Mouse (Mus musculus): ENCODE measurements at regions not wholly inside any gene's neighbourhood (a gene's known extent, or its start where the extent isn't known, plus 50 kb on each side); places are given as distances from the start of the nearest gene placed in this dataset.

DNA sequence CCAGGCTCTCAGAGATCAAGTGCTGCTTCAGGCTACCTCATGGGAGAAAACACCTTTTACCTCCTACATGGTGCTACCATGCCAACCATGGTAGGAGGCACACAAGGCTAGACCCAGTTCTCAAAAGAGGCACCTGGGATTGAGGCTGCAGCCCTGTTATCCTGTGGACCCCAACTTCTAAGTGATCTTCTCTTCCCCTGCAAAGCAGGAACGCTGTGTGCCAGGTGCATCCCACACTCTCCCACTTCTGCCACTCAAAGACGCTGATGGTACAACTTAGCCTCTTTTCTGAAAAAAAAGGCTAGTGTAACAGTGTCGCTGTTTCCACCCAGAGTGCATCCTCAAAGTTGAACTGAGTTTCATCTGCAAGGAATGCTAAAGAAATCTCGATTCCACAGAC lies 138.7 kb downstream of the Npy start:
- ATAC-seq (ENCODE audit: insufficient number of reproducible peaks, insufficient read depth, low FRiP score, low TSS enrichment, low read depth): no peak
- 85% methylated on average over 4 of the region's 4 CpGs for WGBS
- H3K4me3 ChIP-seq (replicated peaks): no peak overlapping the region

DNA sequence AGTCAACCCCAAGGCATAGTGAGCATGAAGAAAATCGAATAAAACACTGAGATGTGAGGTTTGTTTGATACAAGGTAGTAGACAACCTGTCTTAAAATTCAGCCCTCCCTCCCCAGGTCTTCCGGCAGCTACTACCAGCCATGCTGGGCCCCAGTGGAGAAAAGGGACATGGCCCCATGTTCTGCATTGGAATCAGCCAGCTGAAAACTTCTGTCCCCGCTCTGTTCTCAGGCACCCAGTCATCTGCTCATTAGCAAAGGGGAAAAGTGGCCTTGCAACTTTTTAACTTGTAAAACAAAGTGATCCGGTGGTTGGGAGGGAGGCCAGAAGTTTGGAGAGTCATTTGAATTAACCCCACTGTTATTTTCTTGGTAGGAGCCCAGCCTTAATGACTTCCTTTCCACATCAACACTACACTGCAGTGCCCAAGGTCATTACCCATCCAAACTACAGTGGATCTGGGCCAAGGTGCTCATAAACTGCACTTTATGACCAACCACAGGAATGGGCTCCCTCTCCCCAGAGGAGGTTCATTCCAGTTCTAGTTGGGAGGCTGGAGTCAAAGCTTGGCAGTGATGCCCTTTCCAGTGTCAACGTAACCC lies 143.5 kb downstream of the Npy start:
- 48% methylated on average over 5 of the region's 5 CpGs for WGBS
- ATAC-seq (ENCODE audit: insufficient number of reproducible peaks, insufficient read depth, low FRiP score, low TSS enrichment, low read depth): peak; percentile 89

More for the DNA sequence above, 138.7 kb downstream of the Npy start:
- H3K27ac ChIP-seq: no peak overlapping the region
- H3K27me3 ChIP-seq: peaks cover 22% of the 10 kb centered on the region
- peaks cover 8% of the 10 kb centered on the region; the same call in 1 of the 2 replicates for H3K4me1 ChIP-seq (replicated peaks)
- no peaks in the 10 kb centered on the region for H3K9me3 ChIP-seq
- no peak overlapping the region for H3K9ac ChIP-seq (replicated peaks)
- no peak overlapping the region for H3K4me2 ChIP-seq
- no peaks in the 10 kb centered on the region for H3K36me3 ChIP-seq

DNA sequence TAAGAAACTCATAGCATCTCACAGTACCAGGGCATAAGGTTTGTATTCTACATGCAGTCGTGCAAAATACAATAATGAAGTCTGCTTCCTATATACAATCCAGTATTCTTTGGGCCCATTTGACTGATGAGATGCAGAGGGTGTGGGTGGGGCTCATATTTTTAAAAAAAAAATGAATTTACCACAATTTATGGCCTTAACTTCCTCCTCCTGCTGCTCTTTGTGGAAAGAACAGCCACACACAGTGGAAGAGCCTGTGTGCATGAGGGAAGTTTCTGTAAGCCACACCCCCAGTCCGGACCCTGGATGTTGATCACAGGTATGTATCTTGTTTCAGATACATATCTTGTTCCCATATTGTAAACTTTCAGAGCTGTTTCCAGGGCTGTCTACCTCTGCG lies 143.5 kb upstream of the Mpp6 start:
- Histone ChIP-seq H3K9ac (replicated peaks) (no peak overlapping the region), H3K27ac (no peak overlapping the region; the same call in 1 of the 2 replicates)

More for the DNA sequence above, 143.5 kb downstream of the Npy start:
- Histone ChIP-seq H3K4me2 (no peak overlapping the region), H3K9ac (replicated peaks) (no peak overlapping the region), H3K27me3 (peaks cover 20% of the 10 kb centered on the region), H3K36me3 (no peaks in the 10 kb centered on the region), H3K27ac (peak overlapping the region; percentile 42; the same call in 1 of the 2 replicates), H3K9me3 (no peaks in the 10 kb centered on the region), H3K4me3 (replicated peaks) (no peak overlapping the region), H3K4me1 (replicated peaks) (peaks cover 16% of the 10 kb centered on the region; the same call in 1 of the 2 replicates)

DNA sequence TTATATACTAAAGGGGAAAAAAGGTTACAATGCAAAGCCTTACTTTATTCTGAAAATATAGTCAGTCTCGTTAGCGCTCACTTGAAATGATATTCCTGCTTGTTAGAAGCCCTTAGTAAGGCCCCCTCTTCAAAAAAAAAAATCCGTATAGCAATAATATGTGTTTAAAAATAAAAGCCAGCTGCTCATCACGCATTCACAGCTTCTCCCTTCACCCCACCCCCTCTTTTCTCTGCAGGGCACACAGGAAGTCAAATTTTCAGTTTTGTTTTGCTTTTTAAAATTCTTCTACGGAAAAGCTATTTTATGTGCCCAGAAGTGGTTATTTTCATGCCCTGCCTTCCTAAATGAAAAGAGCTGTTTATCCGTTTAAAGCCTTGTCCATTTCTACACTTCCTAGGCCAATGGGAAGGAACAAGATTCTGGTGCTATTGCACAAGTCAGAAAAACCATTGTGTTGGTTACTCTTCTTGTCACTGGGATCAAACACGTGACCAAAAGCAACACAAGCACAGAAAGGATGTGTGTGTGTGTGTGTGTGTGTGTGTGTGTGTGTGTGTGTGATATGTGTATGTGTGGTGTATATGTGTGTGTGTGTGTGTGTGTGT lies 136.7 kb upstream of the Mpp6 start:
- H3K27me3 ChIP-seq: peaks cover 9% of the 10 kb centered on the region
- no peaks in the 10 kb centered on the region for H3K36me3 ChIP-seq
- H3K4me2 ChIP-seq: no peak overlapping the region
- 0 out of 2 replicates have a peak overlapping the region, but pooled peaks have one; percentile 23 for H3K27ac ChIP-seq
- no peak overlapping the region for H3K9ac ChIP-seq (replicated peaks)
- H3K4me1 ChIP-seq (replicated peaks): peaks cover 3% of the 10 kb centered on the region; the same call in 1 of the 2 replicates
- no peaks in the 10 kb centered on the region for H3K9me3 ChIP-seq
- 56% methylated on average over 7 of the region's 7 CpGs for WGBS
- ATAC-seq (ENCODE audit: insufficient number of reproducible peaks, insufficient read depth, low FRiP score, low TSS enrichment, low read depth): no peak
- H3K4me3 ChIP-seq (replicated peaks): no peak overlapping the region

More for the DNA sequence above, 143.5 kb upstream of the Mpp6 start:
- Histone ChIP-seq H3K27me3 (peaks cover 17% of the 10 kb centered on the region), H3K4me3 (replicated peaks) (no peak overlapping the region), H3K4me1 (replicated peaks) (peaks cover 16% of the 10 kb centered on the region; the same call in 1 of the 2 replicates), H3K4me2 (no peak overlapping the region), H3K9me3 (no peaks in the 10 kb centered on the region), H3K36me3 (no peaks in the 10 kb centered on the region)
- 74% methylated on average over 3 of the region's 3 CpGs for WGBS
- 0 out of 2 replicates have a peak, but pooled peaks have one; percentile 3 for ATAC-seq (ENCODE audit: insufficient number of reproducible peaks, insufficient read depth, low FRiP score, low TSS enrichment, low read depth)

DNA sequence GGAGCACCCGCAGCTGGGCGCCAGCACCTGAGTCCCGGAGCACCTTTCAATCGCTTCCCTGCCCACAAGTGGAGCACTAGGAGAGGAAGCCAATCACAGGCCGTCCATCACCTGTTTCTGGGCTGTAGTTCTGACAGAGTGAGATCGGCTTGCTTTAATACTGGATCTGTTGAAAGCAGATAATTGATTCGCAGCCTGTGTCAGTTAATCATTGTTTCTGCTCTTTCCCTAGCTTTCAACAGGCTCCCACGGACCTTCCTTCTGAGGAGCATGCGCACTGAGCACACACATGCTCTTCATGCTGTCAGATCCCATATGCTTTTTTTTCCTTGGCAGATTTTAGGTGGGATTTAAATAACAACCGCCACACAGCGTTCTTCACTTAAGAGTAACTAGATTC lies 132.3 kb upstream of the Mpp6 start:
- H3K27me3 ChIP-seq: 0 out of 2 replicates have a peak, but pooled peaks cover 7% of the 10 kb centered on the region
- 58% methylated on average over 11 of the region's 11 CpGs for WGBS

DNA sequence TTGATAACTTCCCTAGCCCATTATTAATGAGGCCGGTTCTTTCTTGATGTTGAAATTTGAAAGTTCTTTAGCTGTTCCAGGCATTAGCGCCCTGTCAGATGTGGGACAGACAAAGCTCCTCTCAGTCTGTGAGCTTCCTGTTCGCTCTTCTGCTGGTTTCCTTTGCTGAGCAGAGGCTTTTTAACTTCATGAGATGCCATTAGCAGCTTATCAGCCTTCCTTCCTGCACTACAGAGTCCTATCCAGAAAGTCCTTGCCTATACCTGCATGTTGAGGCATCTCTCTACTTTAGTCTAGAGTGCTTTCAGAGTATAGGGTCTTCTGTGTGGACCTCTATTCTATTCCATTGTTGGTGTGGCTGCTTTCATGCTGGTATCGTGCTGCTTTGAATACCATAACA lies 126.3 kb upstream of the Mpp6 start:
- Histone ChIP-seq H3K4me3 (replicated peaks) (no peak overlapping the region), H3K27me3 (0 out of 2 replicates have a peak, but pooled peaks cover 3% of the 10 kb centered on the region)
- no peak for ATAC-seq (ENCODE audit: insufficient number of reproducible peaks, insufficient read depth, low FRiP score, low TSS enrichment, low read depth)

More for the DNA sequence above, 132.3 kb upstream of the Mpp6 start:
- peaks cover 6% of the 10 kb centered on the region; the same call in 1 of the 2 replicates for H3K4me1 ChIP-seq (replicated peaks)
- H3K9ac ChIP-seq (replicated peaks): no peak overlapping the region
- H3K27ac ChIP-seq: no peak overlapping the region
- no peak overlapping the region for H3K4me2 ChIP-seq
- no peaks in the 10 kb centered on the region for H3K9me3 ChIP-seq
- no peaks in the 10 kb centered on the region for H3K36me3 ChIP-seq
- ATAC-seq (ENCODE audit: insufficient number of reproducible peaks, insufficient read depth, low FRiP score, low TSS enrichment, low read depth): no peak
- H3K4me3 ChIP-seq (replicated peaks): no peak overlapping the region

DNA sequence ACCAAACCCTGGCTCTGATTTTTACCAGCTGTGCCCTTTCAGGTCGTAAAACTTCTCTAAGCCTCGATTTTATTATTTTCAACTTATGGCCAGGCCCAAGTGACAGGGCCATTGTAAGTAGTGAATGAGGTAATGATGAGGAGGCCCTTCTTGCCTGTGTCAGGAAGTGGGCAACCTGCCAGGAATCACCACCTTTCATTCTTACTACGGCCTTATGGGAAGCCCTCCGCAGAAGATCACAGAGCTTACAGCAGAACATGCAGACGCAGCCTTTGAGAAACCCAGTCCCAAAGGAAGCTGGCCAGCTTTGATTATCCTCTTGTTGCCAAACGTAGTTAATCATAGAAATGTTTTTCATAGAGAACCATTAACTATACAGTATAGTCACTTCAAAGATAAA lies 124.9 kb upstream of the Mpp6 start:
- no peaks in the 10 kb centered on the region for H3K36me3 ChIP-seq
- ATAC-seq (ENCODE audit: insufficient number of reproducible peaks, insufficient read depth, low FRiP score, low TSS enrichment, low read depth): peak; percentile 81; the same call in 1 of the 2 replicates
- no peak overlapping the region for H3K9ac ChIP-seq (replicated peaks)
- H3K27ac ChIP-seq: peak overlapping the region; percentile 66; the same call in 1 of the 2 replicates
- peak overlapping the region; percentile 24; the same call in 1 of the 2 replicates for H3K4me2 ChIP-seq
- no peaks in the 10 kb centered on the region for H3K9me3 ChIP-seq
- peaks cover 28% of the 10 kb centered on the region for H3K4me1 ChIP-seq (replicated peaks)
- H3K27me3 ChIP-seq: 0 out of 2 replicates have a peak, but pooled peaks cover 5% of the 10 kb centered on the region
- H3K4me3 ChIP-seq (replicated peaks): no peak overlapping the region
- 7% methylated on average over 6 of the region's 6 CpGs for WGBS

More for the DNA sequence above, 126.3 kb upstream of the Mpp6 start:
- Histone ChIP-seq H3K4me1 (replicated peaks) (peaks cover 32% of the 10 kb centered on the region), H3K9ac (replicated peaks) (no peak overlapping the region), H3K9me3 (no peaks in the 10 kb centered on the region), H3K4me2 (no peak overlapping the region), H3K36me3 (no peaks in the 10 kb centered on the region), H3K27ac (no peak overlapping the region)
- WGBS: 82% methylated on average over 4 of the region's 4 CpGs

DNA sequence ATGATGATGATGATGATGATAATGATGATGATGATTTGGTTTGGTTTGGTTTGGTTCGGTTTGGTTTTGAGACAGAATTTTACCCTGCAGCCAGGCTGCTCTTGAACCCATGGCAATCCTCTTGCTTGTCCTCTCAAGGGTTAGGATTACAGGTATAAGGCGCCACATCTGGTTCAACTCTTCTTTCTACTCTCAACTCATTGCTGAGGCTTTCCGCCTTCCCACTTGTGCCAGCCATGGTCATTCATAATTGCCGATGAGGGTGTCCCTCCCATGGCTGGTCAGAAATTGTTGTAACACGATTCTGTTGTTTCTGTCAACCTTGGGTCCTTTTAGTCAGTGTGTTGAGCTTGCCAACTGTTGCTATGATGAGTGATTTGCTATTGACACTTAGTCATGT lies 122.9 kb upstream of the Mpp6 start:
- no peak for ATAC-seq (ENCODE audit: insufficient number of reproducible peaks, insufficient read depth, low FRiP score, low TSS enrichment, low read depth)
- H3K27ac ChIP-seq: no peak overlapping the region
- H3K4me3 ChIP-seq (replicated peaks): no peak overlapping the region
- no peak overlapping the region for H3K9ac ChIP-seq (replicated peaks)
- H3K36me3 ChIP-seq: no peaks in the 10 kb centered on the region
- H3K27me3 ChIP-seq: 0 out of 2 replicates have a peak, but pooled peaks cover 5% of the 10 kb centered on the region
- H3K4me2 ChIP-seq: no peak overlapping the region
- WGBS: 89% methylated on average over 5 of the region's 5 CpGs
- peaks cover 28% of the 10 kb centered on the region for H3K4me1 ChIP-seq (replicated peaks)
- H3K9me3 ChIP-seq: no peaks in the 10 kb centered on the region

DNA sequence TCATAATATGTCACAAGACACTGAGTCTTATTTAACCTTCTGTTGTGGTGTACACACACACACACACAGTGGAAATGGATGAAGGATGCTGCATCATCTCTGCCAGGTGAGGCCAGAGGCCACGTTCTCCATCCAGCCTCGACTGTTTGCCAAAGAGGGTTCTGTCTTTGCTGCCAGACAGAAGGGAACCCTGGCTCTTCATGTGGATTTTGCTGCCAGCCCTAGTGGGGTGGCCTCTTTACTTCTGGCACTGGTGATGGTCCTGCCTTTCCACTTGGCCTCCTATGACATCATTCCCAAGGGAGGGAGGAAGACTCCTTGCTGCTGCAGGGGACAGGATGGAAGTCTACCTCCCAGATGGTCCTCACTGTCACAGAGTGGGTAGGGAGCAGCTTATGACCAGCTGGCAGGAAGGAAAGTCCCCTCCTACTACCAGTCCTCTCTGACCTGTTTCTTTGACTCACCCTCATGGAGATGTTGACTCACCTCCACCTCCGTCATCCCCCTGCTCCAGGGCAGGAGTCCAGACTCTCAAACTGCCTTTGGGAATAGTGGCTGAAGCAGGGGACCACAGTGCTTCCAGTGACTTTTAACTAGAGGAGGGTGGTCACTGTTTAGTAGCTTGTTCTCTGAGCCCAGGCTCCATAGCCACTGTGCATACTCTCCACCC lies 122.4 kb upstream of the Mpp6 start:
- Histone ChIP-seq H3K9ac (replicated peaks) (no peak overlapping the region), H3K27ac (no peak overlapping the region)

DNA sequence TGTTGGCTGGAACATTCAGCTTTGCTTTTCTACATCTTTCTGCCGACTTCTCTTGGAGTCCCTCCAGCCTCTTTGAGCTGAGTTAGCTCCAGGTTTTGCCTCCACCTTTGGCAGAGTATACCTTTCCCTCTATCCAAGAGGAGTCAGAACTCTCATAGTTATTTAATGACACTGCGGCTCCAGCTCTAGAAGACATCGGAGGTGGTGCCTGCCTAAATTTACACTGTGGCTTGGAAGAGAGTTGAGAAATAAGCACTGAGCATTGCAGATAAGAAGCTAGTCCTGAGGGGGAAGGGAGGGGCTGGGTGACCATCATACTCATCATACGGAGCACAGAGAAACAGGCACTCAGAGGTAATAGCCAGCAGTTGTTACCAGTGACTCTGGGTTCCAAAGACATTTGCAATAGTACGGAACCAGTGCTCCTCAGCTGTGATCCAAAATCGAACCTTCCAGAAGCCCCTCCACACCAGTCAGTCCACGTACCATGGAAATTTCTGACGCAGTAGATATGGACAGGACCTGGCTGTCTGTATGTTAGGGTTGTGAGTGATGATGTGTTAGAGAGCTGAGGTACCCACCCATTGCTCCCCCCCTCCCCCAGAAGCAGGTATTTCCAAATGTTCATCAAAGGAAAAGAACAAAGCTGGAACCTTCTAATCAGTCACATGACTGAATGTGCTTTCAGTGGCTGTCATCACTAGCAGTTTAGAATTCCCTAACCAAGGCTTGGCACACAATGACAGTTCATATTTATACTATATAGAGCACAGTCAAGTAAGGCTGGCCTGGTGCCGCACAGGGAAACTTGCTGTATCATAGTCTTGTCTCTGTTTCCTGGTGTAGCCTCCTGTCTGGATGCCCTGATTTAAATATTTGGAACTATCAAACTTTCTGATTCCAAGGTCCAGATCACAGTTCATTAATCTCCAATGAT lies 120.2 kb upstream of the Mpp6 start:
- Histone ChIP-seq H3K9me3 (no peaks in the 10 kb centered on the region), H3K36me3 (no peaks in the 10 kb centered on the region), H3K4me2 (no peak overlapping the region), H3K9ac (replicated peaks) (no peak overlapping the region), H3K4me1 (replicated peaks) (peaks cover 23% of the 10 kb centered on the region), H3K27me3 (0 out of 2 replicates have a peak, but pooled peaks cover 5% of the 10 kb centered on the region), H3K4me3 (replicated peaks) (no peak overlapping the region), H3K27ac (no peak overlapping the region)
- no peak for ATAC-seq (ENCODE audit: insufficient number of reproducible peaks, insufficient read depth, low FRiP score, low TSS enrichment, low read depth)
- WGBS: 81% methylated on average over 9 of the region's 9 CpGs

More for the DNA sequence above, 122.4 kb upstream of the Mpp6 start:
- 0 out of 2 replicates have a peak, but pooled peaks cover 5% of the 10 kb centered on the region for H3K27me3 ChIP-seq
- H3K9me3 ChIP-seq: no peaks in the 10 kb centered on the region
- no peak overlapping the region for H3K4me2 ChIP-seq
- H3K36me3 ChIP-seq: no peaks in the 10 kb centered on the region
- H3K4me3 ChIP-seq (replicated peaks): no peak overlapping the region
- peaks cover 28% of the 10 kb centered on the region for H3K4me1 ChIP-seq (replicated peaks)
- 86% methylated on average over 3 of the region's 3 CpGs for WGBS
- ATAC-seq (ENCODE audit: insufficient number of reproducible peaks, insufficient read depth, low FRiP score, low TSS enrichment, low read depth): no peak
